Mouse (Mus musculus): ENCODE measurements around the gene Rasgrf2.

The Rasgrf2 gene

DNA sequence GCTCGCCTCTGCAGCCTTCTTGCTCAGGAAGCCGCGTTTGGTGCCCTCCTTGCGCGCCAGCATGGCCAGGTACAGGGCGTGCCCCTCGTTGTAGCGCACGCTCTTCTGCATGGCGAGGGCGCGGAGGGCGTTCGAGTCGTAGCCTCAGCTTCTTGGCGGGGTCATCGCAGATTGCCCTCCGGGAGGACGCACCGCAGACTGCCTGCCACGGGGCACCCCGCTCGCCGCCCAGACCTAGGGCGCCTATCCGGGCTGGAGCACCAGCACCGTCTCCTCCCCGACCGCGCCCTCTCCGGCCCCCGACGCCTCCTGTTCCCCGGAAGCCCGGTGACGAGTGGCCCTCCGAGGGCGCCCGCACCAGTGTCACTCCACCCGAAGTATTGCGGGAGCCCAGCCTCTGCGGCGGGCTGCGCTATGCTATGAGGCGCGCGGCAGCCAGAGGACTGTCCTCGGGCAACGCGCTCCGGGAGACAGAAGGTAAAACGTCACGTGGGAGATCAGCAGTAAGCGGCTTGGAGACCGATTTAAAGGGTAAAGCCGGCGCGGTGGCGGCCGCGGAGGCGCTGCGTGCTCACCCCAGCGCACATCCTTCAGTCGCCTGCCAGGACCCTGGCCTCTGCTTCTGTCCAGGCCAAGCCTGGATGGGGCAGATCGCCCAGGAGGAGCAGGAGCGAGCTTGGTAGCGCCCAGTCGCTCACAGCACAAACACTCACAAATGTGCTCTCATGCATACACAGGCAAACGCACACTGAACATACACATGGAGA, at the start of gene Rasgrf2:
Gene Rasgrf2, minus strand, starts transcription at position 273 of the 767 bp plus-strand sequence.
- DNase-seq: peak; percentile 16

DNA sequence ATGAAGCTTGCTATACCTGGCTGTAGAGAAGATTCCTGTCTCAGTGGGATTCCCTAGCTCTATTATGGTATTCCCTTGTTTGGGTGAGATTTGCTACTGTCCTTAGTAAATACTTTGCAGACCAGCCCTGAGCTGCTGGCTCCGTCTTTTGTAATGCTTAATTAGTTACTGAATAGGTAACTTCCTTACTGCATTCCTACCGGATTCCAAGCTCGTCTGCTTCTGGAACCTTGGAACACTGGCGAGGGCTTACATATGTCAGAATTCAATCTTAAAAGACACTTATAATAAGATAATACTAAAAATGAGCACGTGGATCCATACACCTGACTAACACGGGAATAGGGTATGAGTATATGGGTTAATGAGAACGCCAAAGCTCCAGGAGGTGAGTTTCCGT, 41.2 kb upstream of the Rasgrf2 start:
- DNase-seq: peak; percentile 5

DNA sequence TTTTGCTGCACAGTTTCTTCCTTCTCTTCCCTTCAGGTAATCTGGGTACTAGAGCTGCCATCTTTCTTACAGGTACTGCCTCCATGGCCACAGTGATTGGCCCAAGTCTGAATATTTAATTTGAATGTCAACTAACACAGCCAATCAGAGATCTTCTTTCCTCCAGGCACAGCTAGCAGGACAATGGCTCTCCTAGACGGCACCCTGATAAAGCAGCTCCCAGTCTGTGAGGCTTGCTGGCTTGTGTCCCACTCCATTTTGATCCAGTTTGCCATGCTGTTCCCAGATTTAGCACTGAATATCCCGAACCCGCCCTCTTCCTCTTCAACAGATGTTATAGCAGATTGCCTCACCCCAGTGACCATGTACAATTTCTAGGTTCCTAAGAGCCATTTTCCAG, 19.1 kb upstream of the Rasgrf2 start:
- no peak for DNase-seq

DNA sequence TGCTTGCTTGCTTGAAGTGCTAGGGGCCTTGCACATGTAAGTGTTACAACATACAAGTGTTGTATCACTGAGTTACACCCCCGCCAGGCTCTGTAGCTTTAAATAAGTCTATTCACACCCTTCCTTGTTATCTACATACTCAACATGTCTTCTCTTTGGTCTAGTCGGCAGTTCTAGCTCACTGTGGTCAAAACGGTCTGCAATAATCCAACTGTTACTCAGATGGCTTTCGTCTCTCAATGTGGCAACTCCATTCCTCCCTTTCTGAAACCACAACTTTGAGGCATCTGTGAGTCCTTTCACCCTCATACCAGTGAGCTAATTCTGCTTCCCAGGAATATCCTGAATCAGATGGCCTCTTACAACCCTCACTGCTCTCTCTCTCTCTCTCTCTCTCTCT, 17.4 kb upstream of the Rasgrf2 start:
- no peak for DNase-seq

DNA sequence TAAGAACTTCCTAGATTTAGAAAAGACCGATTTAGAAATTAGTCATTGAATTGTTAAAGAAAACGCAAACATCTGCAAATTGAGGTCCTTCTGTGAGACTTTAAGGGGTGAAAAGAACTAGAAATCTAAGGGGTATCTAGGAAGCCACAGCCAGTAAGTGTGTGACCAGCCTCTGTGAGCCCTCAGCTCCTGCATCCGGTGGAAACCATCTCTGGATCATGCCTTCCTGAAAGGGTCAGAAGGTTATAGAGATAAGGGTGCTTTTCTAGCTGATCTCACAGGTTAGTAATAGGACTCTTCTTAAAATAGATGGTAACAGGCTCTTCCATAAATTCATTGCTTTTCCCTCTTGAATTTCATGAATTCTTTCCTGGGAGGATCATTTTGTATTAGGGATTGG, 3.3 kb upstream of the Rasgrf2 start:
- no peak for DNase-seq

- no peak for DNase-seq
These were observed 1.1 kb upstream of the Rasgrf2 start for GRCm38 (mm10) chr13:92132599-92132998.

DNA sequence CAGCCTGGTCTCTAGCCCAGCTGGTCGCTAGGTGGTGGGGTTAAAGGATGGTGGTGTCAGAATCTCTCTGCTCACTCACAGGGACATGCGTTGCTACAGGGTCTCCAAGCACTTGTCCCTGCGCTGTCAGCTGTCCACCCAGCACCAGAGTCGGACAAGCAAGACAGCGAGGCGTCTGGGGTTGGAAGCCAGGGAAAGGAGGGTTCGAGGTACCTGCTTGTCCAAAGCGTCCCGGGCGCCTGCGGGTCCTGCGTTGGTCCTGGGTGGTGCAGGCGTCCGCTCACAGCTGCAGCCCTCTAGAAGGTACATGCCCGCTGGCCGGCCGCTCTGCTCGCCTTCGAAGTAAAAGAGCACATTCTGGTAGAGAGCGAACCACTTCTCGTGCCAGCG, 467 bp downstream of the Rasgrf2 start:
- DNase-seq: peak; percentile 8

- DNase-seq: no peak
These were observed 1.6 kb downstream of the Rasgrf2 start for GRCm38 (mm10) chr13:92129877-92130276.

DNA sequence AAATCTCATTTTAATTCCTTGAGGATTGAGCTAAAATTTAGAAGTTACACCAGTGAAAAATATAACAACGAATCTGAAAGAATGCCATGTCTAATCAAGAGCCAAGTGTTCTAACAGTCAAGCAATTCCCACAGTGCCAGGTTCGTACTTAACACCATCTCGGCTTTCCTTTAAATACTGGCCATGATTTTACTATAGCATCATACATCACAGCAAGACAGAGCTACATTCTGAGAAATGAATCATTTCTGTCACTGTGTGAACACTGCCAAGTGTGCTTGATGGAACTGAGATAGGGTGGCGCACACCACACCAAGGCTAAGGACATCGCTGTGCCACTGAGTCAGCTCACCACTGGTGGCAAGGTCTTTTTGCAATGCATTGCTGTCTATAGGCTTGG, 5.6 kb downstream of the Rasgrf2 start:
- no peak for DNase-seq

DNA sequence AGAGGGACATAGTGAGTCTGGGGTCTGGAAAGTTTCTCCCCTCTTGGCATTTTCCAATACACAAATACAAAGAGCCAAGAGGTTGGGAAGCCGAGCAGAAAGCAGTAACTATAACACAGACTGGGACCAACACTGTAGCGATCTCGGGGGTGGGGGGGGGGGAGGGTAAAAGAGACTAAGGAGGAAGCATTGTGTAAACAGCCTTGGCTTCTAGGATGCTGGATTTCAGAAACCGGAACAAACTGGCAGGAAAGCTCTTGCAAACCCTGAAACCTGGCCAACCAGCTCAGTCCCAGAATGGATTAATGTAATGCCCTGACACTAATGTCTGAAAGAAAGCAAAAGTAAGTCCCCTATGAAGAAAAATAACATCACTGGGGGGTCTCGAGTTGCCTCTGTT, 11.8 kb downstream of the Rasgrf2 start:
- DNase-seq: peak; percentile 24

DNA sequence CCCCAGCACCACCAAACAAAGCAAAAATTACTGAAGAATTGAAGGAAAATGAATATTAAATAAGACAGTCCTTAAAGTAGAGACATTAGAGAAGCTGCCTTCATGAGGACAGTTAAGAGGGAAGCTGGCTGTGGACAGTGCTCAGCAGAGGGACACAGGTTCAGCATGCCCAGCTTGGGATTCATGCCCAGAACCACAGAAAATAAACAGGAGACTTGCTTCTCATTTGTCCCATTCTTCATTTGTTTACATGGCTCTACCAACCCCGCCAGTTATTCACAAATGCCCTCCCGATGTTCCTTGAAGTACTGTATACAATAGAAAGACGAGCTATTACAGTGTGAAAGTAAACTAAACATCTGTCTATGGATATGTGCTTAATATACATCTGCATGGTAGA, 17.4 kb downstream of the Rasgrf2 start:
- DNase-seq: no peak

DNA sequence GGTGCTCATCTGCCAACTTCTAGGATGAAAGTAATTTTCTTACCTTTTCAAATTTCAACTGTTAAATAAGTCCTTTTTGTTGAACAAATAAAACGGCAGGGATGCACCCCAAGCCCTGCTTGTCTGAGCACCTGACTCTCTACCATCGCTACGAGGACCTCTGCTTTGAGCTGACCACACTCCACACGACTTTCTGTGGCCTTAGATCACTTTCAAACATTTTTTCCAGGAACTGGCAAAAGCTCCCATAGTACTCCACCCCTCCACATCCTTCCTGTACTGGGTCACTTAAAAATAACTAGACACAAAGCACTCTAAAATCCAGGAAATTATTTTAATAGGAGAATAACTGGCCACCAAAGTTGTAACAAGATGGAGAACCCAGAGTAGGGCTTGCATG, 23.2 kb downstream of the Rasgrf2 start:
- peak; percentile 11 for DNase-seq

DNA sequence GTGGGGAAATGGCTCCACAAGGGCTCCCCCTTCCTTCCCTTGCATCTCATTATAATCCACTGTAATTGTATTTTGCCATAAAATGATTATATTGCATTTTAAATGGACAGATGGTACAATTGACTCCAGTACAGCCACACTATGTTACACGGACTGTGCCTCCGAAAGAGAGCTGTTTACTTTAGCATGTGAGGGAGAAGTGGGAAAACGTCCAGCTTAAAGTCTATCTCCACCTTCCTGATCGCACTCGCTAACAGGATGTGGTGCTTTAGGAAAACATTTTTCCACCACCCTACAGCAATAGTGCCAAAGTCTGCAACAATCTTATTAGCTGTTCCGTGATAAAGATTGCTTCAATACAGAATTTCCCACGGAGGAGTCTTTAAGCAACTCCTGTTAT, 27.2 kb downstream of the Rasgrf2 start:
- no peak for DNase-seq

- no peak for DNase-seq
These were observed 33.0 kb downstream of the Rasgrf2 start for GRCm38 (mm10) chr13:92098484-92098883.

DNA sequence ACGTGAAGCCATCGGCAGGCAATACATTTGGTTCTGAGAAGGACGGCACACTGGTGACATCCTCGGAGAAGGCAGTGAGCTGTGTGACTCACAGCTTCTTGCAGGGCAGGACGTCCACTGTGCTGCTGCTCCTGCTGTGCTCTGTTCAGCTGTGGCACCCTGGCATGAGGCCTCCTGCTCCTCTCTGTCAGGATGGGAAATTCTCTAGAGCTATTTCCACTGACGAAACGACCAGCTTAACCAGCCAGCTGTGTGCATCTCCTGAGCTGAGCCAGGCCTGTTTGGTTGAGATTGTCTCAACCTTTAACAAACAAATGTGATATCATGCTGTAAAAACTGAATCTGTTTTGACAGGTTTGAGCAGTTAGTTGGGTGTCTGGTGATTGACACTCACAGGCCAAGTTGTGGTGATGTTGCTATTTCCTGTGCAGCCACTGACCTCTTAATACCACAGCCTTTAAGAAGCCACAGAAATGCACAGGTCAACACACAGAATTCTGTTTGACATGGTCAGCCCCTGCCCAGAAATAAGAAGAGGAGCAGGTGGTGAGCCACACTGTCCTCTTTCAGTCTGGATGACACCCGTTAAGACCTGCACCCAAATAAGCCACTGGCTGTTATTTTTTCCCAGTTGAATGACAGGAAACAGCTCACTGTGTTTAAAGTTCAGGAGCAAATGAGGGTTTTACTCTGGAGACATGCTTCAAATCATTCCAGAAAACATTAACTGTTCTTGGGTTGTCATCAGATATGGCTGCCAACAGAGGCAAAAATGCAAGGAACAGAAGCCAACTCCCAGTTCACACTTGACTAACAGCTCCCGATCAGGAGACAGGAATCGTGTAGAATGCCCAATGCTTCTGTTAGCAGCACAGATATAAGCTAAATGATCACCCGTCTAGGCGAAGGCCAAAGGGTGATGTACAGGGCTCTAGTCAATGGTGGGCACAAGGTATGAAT, 36.0 kb downstream of the Rasgrf2 start:
- DNase-seq: peak; percentile 60

GRCm38 (mm10) chr13:92093712-92094290, 37.7 kb downstream of the Rasgrf2 start:
- DNase-seq: peak; percentile 31

GRCm38 (mm10) chr13:92073111-92073510, 58.3 kb downstream of the Rasgrf2 start:
- no peak for DNase-seq

GRCm38 (mm10) chr13:92068651-92069050, 62.8 kb downstream of the Rasgrf2 start:
- no peak for DNase-seq

DNA sequence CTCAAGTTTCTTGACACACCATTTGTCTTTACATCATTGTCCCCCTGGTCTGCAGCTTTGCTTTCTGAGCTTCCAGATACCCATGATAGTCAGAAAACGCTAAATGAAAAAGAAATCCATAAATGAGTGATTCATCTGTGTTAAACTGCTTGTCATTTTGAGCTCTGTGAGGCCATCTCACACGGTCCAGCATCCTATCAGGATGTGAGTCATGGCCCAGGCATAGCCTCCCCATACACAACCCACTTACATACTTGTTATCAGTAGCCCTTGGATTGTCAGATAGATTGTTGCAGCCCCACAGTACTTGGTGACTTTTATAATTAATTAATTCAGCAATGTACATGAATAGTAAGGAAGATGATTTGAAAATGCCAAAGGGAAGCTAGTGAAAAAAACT, 63.6 kb downstream of the Rasgrf2 start:
- DNase-seq: no peak

DNA sequence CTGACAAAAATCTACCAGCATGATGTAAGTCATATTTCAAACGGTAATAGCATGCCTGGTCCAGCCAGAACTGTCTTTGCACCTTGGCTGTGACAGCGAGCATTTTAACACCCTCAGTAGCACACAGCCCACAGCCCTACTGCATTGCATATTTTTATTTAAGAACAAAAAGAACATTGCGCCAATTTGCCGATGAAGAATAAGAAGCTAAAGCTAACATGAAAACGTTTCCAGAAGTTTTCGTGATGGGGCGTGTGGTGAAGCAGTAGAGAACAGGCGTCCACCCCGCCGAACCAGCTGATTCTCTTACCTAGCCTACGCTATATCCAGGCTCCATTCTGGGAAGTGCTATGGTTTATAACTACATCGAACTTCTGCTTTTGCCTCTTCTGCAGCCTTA, 77.7 kb downstream of the Rasgrf2 start:
- DNase-seq: no peak

- DNase-seq: no peak
These were observed 78.5 kb downstream of the Rasgrf2 start for GRCm38 (mm10) chr13:92053001-92053400.

- no peak for DNase-seq
These were observed 80.2 kb downstream of the Rasgrf2 start for GRCm38 (mm10) chr13:92051216-92051615.

Measured in kidney, postnatal 14 days (tissue).